Mouse (Mus musculus) erythroblast, embryonic 14.5 days (primary cell): ENCODE measurements around the gene Lkaaear1.

Source experiments
- GATA1 ChIP-seq: IDR thresholded peaks from 2 replicates; pipeline ENCODE4 v1.6.1; 2012; ENCODE audit warnings: low read length, inconsistent platforms, mixed read lengths
- TAL1 ChIP-seq: IDR thresholded peaks from 3 replicates; pipeline ENCODE4 v1.6.1; 2012; ENCODE audit warnings: low read length, inconsistent platforms, mixed read lengths

GRCm38 (mm10) chr2:181679951-181680715 is 18.1 kb downstream of the Lkaaear1 start, which contains the start of gene Tcea2:
- no peak for TF ChIP-seq TAL1
- TF ChIP-seq GATA1: no peak
